Mouse (Mus musculus) hindbrain, postnatal 0 days (tissue): Measurements from ENCODE around the gene B3gnt8. TPM values are rescaled to one million over a fixed set of nuclear protein-coding genes. Genes with fewer than 3 reads are reported as not detected.

ENCODE experiments used
- ATAC-seq: fragments of 200-750 bp; cut with Nextera tagmentation; 2 replicates; pipeline ENCODE4 v1.8.0; 2017; ENCODE audit warnings: mild to moderate bottlenecking, moderate TSS enrichment, moderate library complexity
- DNase-seq: peaks from one replicate; pipeline ENCODE4 v3.0.0-alpha.2; 2015; ENCODE audit warnings: low spot score
- H3K27ac ChIP-seq: fragments of 300-500 bp; sonication (generic); 2 replicates; pipeline ENCODE4 v1.5.1; 2014; ENCODE audit warnings: mild to moderate bottlenecking
- H3K27me3 ChIP-seq: fragments of 300-500 bp; sonication (generic); 2 replicates; pipeline ENCODE4 v1.6.1; 2014; ENCODE audit warnings: low read length, mixed read lengths; ENCODE audit not compliant: insufficient read depth
- H3K36me3 ChIP-seq: fragments of 300-500 bp; sonication (generic); 2 replicates; pipeline ENCODE4 v1.6.1; 2014; ENCODE audit warnings: low read length, mixed read lengths; ENCODE audit not compliant: insufficient read depth
- H3K4me1 ChIP-seq: fragments of 300-500 bp; sonication (generic); 2 replicates; pipeline ENCODE4 v1.6.1; 2014; ENCODE audit warnings: antibody characterized with exemption, low read length, mixed read lengths; ENCODE audit not compliant: insufficient read depth
- H3K4me2 ChIP-seq: fragments of 300-500 bp; sonication (generic); 2 replicates; pipeline ENCODE4 v1.6.1; 2014; ENCODE audit warnings: low read depth, mild to moderate bottlenecking, low read length, moderate library complexity, mixed read lengths
- H3K4me3 ChIP-seq: fragments of 300-500 bp; sonication (generic); 2 replicates; pipeline ENCODE4 v1.5.1; 2014; ENCODE audit warnings: low read length
- H3K9ac ChIP-seq: fragments of 300-500 bp; sonication (generic); replicated peaks from 2 replicates; pipeline ENCODE4 v1.6.1; 2014; ENCODE audit warnings: mild to moderate bottlenecking, low read length, moderate library complexity, mixed read lengths
- H3K9me3 ChIP-seq: fragments of 300-500 bp; sonication (generic); 2 replicates; pipeline ENCODE4 v1.6.1; 2016; ENCODE audit warnings: low read length, mixed read lengths
- CTCF ChIP-seq: IDR thresholded peaks from 2 replicates; pipeline ENCODE4 v1.5.1; 2016; ENCODE audit warnings: antibody characterized with exemption, control low read depth, low read depth
- WGBS: fragments of 180-500 bp; shearing (Covaris S2); extraction: QIAGEN DNeasy Blood & Tissue Kit; methylation state at CpG from one replicate; pipeline ENCODE4 v1.1.7; 2014; 5-methylcytosine and 5-hydroxymethylcytosine counted together
- polyA plus RNA-seq: library from polyadenylated mRNA; unstranded; fragments of >200 nt; fragmentation: Nextera tagmentation; extraction: Ambion mirVana; gene quantifications from 2 replicates; pipeline ENCODE4 v1.2.1, GENCODE M21; 2015
- total RNA-seq: library from RNA; depleted of rRNA; stranded (reverse); fragments of >200 nt; gene quantifications from 2 replicates; pipeline ENCODE4 v1.2.3, GENCODE M21; 2014

The B3gnt8 gene
- total and polyA plus RNA-seq, 2 experiments from 2014 or later: 1.1 to 1.2 TPM

- no peaks in the 10 kb centered on the region for H3K9me3 ChIP-seq
- H3K27me3 ChIP-seq: no peaks in the 10 kb centered on the region
- H3K9ac ChIP-seq: no peak overlapping the region
- ATAC-seq: peak; percentile 8; the same call in 1 of the 2 replicates
- TF ChIP-seq CTCF: no peak
- H3K27ac ChIP-seq: peak overlapping the region; percentile 54; the same call in 1 of the 2 replicates
- H3K4me1 ChIP-seq: no peaks in the 10 kb centered on the region
- no peaks in the 10 kb centered on the region for H3K36me3 ChIP-seq
- peak; percentile 94 for DNase-seq
- no peak overlapping the region for H3K4me3 ChIP-seq
- WGBS: 27% methylated on average over 15 of the region's 15 CpGs
- H3K4me2 ChIP-seq: peak overlapping the region; percentile 10; the same call in 1 of the 2 replicates
Observed at GRCm38 (mm10) chr7:25676085-25676781, 49.8 kb downstream of the B3gnt8 start.

DNA sequence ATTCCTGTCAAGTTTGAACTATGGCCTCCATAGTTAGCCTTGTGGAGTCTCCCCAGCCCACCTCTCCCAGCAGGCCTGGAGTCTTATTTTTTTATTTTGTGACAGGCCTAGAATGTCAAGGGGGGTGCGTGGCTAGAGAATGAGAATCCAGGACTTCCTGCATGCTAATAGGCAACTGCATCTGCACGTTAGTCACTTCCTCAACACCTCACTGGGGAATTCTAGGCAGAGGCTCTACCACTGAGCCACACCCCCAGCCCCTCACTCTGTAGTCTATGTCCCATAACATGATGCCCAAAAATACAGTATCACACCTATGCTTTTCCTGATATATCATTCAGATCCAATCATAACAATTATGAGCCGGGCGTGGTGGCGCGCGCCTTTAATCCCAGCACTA is 50.6 kb downstream of the B3gnt8 start:
- H3K36me3 ChIP-seq: no peaks in the 10 kb centered on the region

GRCm38 (mm10) chr7:25679971-25680370 is 53.5 kb downstream of the B3gnt8 start:
- WGBS: 5% methylated on average over 6 of the region's 6 CpGs
- H3K4me2 ChIP-seq: peak overlapping the region; percentile 64
- ATAC-seq: no peak
- H3K36me3 ChIP-seq: no peaks in the 10 kb centered on the region
- 0 out of 2 replicates have a peak, but pooled peaks have one; percentile 17 for TF ChIP-seq CTCF
- H3K27me3 ChIP-seq: no peaks in the 10 kb centered on the region
- H3K4me1 ChIP-seq: no peaks in the 10 kb centered on the region
- peak; percentile 9 for DNase-seq
- peak overlapping the region; percentile 68; the same call in 1 of the 2 replicates for H3K9ac ChIP-seq
- H3K4me3 ChIP-seq: peak overlapping the region; percentile 57
- no peaks in the 10 kb centered on the region for H3K9me3 ChIP-seq
- peak overlapping the region; percentile 94; the same call in 1 of the 2 replicates for H3K27ac ChIP-seq

More for the DNA sequence above, 50.6 kb downstream of the B3gnt8 start:
- Histone ChIP-seq H3K4me1 (no peaks in the 10 kb centered on the region), H3K4me3 (no peak overlapping the region), H3K9me3 (no peaks in the 10 kb centered on the region), H3K9ac (no peak overlapping the region), H3K27ac (peak overlapping the region; percentile 54; the same call in 1 of the 2 replicates), H3K27me3 (no peaks in the 10 kb centered on the region), H3K4me2 (0 out of 2 replicates have a peak overlapping the region, but pooled peaks have one; percentile 10)
- ATAC-seq (no peak), DNase-seq (no peak)
- no peak for TF ChIP-seq CTCF
- 82% methylated on average over 7 of the region's 7 CpGs for WGBS

GRCm38 (mm10) chr7:25680514-25681258 is 54.2 kb downstream of the B3gnt8 start, which contains the start of gene B9d2:
Gene B9d2, plus strand, starts transcription at chr7:25680780.
- under 1% methylated on average over 46 of the region's 46 CpGs for WGBS
- peak within 1 kb of the TSS; percentile 94 for H3K27ac ChIP-seq
- no peaks in the 10 kb centered on the region for H3K36me3 ChIP-seq
- H3K9me3 ChIP-seq: no peaks in the 10 kb centered on the region
- peak within 1 kb of the TSS; percentile 64 for H3K4me2 ChIP-seq
- DNase-seq (peak; percentile 97), ATAC-seq (peak; percentile 96)
- peak within 1 kb of the TSS; percentile 68 for H3K9ac ChIP-seq
- H3K4me1 ChIP-seq: no peaks in the 10 kb centered on the region
- peaks cover 2% of the 10 kb centered on the region; the same call in 1 of the 2 replicates for H3K27me3 ChIP-seq
- TF ChIP-seq CTCF: no peak; the same call in 1 of the 2 replicates
- peak within 1 kb of the TSS; percentile 57 for H3K4me3 ChIP-seq

GRCm38 (mm10) chr7:25681341-25682231 is 55.1 kb downstream of the B3gnt8 start:
- H3K9me3 ChIP-seq: no peaks in the 10 kb centered on the region
- no peak for TF ChIP-seq CTCF
- DNase-seq: no peak
- H3K9ac ChIP-seq: peak overlapping the region; percentile 68
- peak overlapping the region; percentile 64 for H3K4me2 ChIP-seq
- peaks cover 11% of the 10 kb centered on the region for H3K27me3 ChIP-seq
- 54% methylated on average over 15 of the region's 15 CpGs for WGBS
- H3K4me1 ChIP-seq: no peaks in the 10 kb centered on the region
- peak overlapping the region; percentile 94 for H3K27ac ChIP-seq
- no peak for ATAC-seq
- peak overlapping the region; percentile 57 for H3K4me3 ChIP-seq
- H3K36me3 ChIP-seq: no peaks in the 10 kb centered on the region

DNA sequence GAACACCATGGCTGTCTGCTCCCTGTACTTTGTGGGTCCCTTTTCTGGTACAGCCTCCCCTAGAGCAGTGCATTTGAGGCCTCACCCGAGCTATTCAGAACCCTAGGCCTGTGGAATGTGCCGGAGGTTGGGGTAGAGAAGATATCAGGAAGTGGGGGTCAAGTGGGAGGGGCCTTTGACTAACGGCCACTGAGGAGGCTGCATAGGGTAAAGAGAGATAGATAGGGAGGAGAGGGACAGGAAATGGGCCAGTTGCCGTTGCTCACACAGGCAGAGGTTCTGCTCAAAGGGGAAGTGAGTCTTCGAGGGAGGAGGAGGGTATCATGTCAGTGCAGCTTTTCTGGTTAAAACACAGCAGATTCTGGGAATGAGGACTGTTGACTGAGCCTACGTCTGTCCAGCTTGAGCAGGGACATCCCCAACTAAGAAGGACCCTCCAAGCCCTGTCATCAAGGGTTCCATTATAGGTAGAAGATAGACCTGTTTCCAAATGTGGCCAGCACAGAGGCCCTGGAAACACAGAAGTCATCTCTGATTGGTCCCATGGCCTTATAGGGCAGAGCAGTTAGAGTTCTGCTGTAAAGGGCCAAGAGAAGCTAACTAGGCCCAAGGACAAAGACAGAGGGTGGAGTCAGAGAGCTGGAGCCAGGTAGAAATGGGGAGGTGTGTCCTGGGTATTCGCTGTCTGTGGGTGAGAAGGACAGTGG is 57.2 kb downstream of the B3gnt8 start:
- Histone ChIP-seq H3K9me3 (no peaks in the 10 kb centered on the region), H3K36me3 (no peaks in the 10 kb centered on the region), H3K27ac (no peak overlapping the region), H3K27me3 (peaks cover 22% of the 10 kb centered on the region), H3K4me2 (no peak overlapping the region), H3K4me3 (no peak overlapping the region), H3K4me1 (peaks cover 11% of the 10 kb centered on the region; the same call in 1 of the 2 replicates), H3K9ac (no peak overlapping the region)
- no peak for ATAC-seq
- no peak for TF ChIP-seq CTCF
- 77% methylated on average over 7 of the region's 7 CpGs for WGBS
- no peak for DNase-seq
